Mouse (Mus musculus) kidney, postnatal 25 days (tissue): ENCODE measurements around the gene Gm17728.
"Not testable (repeated sequence)": the region's sequence is repeated elsewhere in the genome, so short reads cannot be mapped to it uniquely, and the experiment has no call there.

Experiments used
- DNase-seq, 2 experiments: peaks; one replicate each; pipeline ENCODE4 v3.0.0; 2021; ENCODE audit warnings: mixed read lengths in 2 of 2

Gene Gm17728

GRCm38 (mm10) chr17:9421760-9422159 lies at the start of gene Gm17728:
Gene Gm17728 (plus strand): TSS chr17:9422060.
- not testable (repeated sequence) for DNase-seq

- DNase-seq = no peak
Measured at GRCm38 (mm10) chr17:9397493-9397892, 24.4 kb upstream of the Gm17728 start.

- no peak for DNase-seq
Measured at GRCm38 (mm10) chr17:9398551-9398950, 23.3 kb upstream of the Gm17728 start.

GRCm38 (mm10) chr17:9403991-9404390 lies 17.9 kb upstream of the Gm17728 start:
- DNase-seq = no peak

GRCm38 (mm10) chr17:9407640-9408039 lies 14.2 kb upstream of the Gm17728 start:
- no peak for DNase-seq

- DNase-seq = no peak
Measured at GRCm38 (mm10) chr17:9419016-9419415, 2.8 kb upstream of the Gm17728 start.

- DNase-seq = peak in 1 of 2 experiments; percentile 2
Measured at GRCm38 (mm10) chr17:9428374-9428994, 6.6 kb downstream of the Gm17728 start.

- DNase-seq = no peak
Measured at GRCm38 (mm10) chr17:9439997-9440655, 18.3 kb downstream of the Gm17728 start.

GRCm38 (mm10) chr17:9456406-9456805 lies 34.5 kb downstream of the Gm17728 start:
- no peak for DNase-seq

GRCm38 (mm10) chr17:9460904-9461303 lies 39.0 kb downstream of the Gm17728 start:
- no peak for DNase-seq
